Mouse (Mus musculus) hindbrain, embryonic 16.5 days (tissue): ENCODE data around the gene Sec11a. TPM values are rescaled to one million over a fixed set of nuclear protein-coding genes. Genes with fewer than 3 reads are reported as not detected.
A peak's percentile ranks its signal among the peaks of the same experiment; 100 is the strongest.

Experiments used
- ATAC-seq: fragments of 200-750 bp; cut with Nextera tagmentation; 2 replicates; pipeline ENCODE4 v1.8.0; 2017; ENCODE audit warnings: moderate TSS enrichment, moderate library complexity
- H3K27ac ChIP-seq: fragments of 300-500 bp; sonication (generic); 2 replicates; pipeline ENCODE4 v1.5.1; 2014; ENCODE audit warnings: low read depth, mild to moderate bottlenecking, control low read depth, low read length, moderate library complexity
- H3K27me3 ChIP-seq: fragments of 300-500 bp; sonication (generic); replicated peaks from 2 replicates; pipeline ENCODE4 v1.6.1; 2014; ENCODE audit warnings: low read length; ENCODE audit not compliant: control insufficient read depth, insufficient read depth
- H3K36me3 ChIP-seq: fragments of 300-500 bp; sonication (generic); 2 replicates; pipeline ENCODE4 v1.6.1; 2014; ENCODE audit warnings: mild to moderate bottlenecking, low read length, moderate library complexity, mixed read lengths; ENCODE audit not compliant: control insufficient read depth, insufficient read depth
- H3K4me1 ChIP-seq: fragments of 300-500 bp; sonication (generic); 2 replicates; pipeline ENCODE4 v1.6.1; 2014; ENCODE audit warnings: low read depth, low read length; ENCODE audit not compliant: control insufficient read depth, insufficient read depth
- H3K4me2 ChIP-seq: fragments of 300-500 bp; sonication (generic); 2 replicates; pipeline ENCODE4 v1.6.1; 2014; ENCODE audit warnings: mild to moderate bottlenecking, low read length, control low read depth, moderate library complexity
- H3K4me3 ChIP-seq: fragments of 300-500 bp; sonication (generic); 2 replicates; pipeline ENCODE4 v1.5.1; 2014; ENCODE audit warnings: mild to moderate bottlenecking, low read length, control low read depth, moderate library complexity
- H3K9ac ChIP-seq: fragments of 300-500 bp; sonication (generic); 2 replicates; pipeline ENCODE4 v1.6.1; 2014; ENCODE audit warnings: low read depth, mild to moderate bottlenecking, control low read depth, low read length, moderate library complexity
- H3K9me3 ChIP-seq: fragments of 300-500 bp; sonication (generic); 2 replicates; pipeline ENCODE4 v1.6.1; 2014; ENCODE audit warnings: mild to moderate bottlenecking, low read length, moderate library complexity; ENCODE audit not compliant: control insufficient read depth
- WGBS: fragments of 180-500 bp; shearing (Covaris S2); extraction: QIAGEN DNeasy Blood & Tissue Kit; methylation state at CpG from one replicate; pipeline ENCODE4 v1.1.7; 2014; 5-methylcytosine and 5-hydroxymethylcytosine counted together
- polyA plus RNA-seq: library from polyadenylated mRNA; unstranded; fragments of >200 nt; fragmentation: Nextera tagmentation; extraction: Ambion mirVana; gene quantifications from 2 replicates; pipeline ENCODE4 v1.2.1, GENCODE M21; 2015

Sec11a gene
- polyA plus RNA-seq, 1 experiment from 2014 or later: 164 TPM

DNA sequence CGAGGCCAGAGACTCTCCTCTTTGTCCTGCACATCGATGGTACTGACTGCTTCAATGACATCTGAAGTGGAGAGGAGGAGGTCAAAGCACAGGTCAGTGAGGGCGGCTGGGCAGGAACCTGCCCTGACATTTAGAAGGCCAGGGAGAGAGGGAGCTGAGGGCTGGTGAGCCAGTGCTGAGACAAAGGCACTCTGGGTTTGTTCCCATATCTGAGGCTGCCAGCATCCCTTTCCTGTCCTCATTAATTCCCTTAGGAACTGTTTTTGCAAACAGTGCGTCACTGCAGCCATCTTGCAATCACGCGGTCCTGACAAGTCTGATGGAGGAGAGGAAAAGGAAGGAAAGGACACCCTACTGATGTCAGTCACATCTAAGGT lies 53.8 kb downstream of the Sec11a start:
- ATAC-seq: no peak
- Histone ChIP-seq H3K4me1 (no peaks in the 10 kb centered on the region; the same call in 1 of the 2 replicates), H3K27ac (no peak overlapping the region; the same call in 1 of the 2 replicates), H3K4me3 (no peak overlapping the region), H3K9ac (no peak overlapping the region), H3K27me3 (no peaks in the 10 kb centered on the region), H3K4me2 (no peak overlapping the region), H3K9me3 (no peaks in the 10 kb centered on the region), H3K36me3 (peaks cover 27% of the 10 kb centered on the region)
- WGBS: 69% methylated on average over 6 of the region's 6 CpGs

DNA sequence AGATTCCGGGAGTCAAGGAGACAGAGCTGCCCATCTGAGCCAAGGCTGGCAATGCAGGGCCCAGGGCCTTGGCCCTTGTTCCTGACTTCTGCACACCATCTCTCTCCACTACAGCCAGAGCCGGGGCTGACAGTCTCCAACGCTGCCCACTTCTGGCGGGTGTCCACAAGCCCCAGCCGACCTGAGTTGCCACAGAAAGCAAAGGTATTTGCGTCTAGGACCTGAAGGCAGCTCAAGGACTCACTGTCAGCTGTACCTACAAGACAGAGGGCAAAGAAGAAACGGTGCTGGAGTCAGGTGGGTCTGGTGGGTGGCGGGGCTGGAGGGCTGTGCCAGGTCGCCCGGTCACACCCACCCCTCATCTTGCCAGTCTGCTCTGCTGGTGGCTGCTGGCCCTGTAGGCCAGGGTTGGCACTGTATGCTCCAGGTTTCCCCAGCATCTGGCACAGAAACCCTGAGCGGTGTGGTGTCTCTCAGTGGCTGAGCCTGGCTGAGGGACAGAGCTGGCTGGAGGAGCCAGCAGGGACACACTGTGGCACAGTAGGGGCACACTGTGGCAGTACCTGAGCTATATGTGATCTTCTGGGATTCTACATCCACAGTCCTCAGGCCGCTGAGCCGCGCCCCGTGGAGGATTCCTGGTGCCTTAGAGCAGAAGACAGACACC lies 54.4 kb downstream of the Sec11a start:
- Histone ChIP-seq H3K9me3 (no peaks in the 10 kb centered on the region), H3K4me2 (no peak overlapping the region), H3K4me3 (no peak overlapping the region), H3K36me3 (peaks cover 27% of the 10 kb centered on the region), H3K27me3 (no peaks in the 10 kb centered on the region), H3K4me1 (no peaks in the 10 kb centered on the region; the same call in 1 of the 2 replicates), H3K27ac (no peak overlapping the region; the same call in 1 of the 2 replicates), H3K9ac (no peak overlapping the region)
- no peak for ATAC-seq
- WGBS: 93% methylated on average over 15 of the region's 15 CpGs

DNA sequence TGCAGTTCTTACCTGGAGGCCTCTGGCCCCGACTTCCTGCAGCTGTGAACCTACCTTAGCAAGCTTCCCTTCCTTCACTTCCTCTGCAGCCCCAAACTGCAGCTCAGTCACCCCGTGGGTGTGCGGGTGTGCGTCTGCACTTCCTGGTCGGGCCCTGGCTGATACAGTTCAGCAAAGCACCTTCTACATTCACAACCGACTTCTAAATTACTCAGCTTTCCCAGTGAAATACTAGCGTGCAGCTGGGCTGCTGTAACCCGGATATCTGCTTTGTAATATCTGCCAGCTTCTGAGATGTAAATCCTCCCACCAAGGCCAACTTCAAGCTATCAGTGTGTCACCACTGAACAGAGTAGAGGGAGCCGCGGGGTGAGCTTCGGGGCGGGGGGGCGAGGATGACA lies 57.7 kb downstream of the Sec11a start:
- Histone ChIP-seq H3K9ac (0 out of 2 replicates have a peak overlapping the region, but pooled peaks have one; percentile 2), H3K4me3 (no peak overlapping the region), H3K9me3 (no peaks in the 10 kb centered on the region), H3K4me1 (no peaks in the 10 kb centered on the region; the same call in 1 of the 2 replicates), H3K36me3 (peaks cover 15% of the 10 kb centered on the region), H3K4me2 (no peak overlapping the region), H3K27me3 (no peaks in the 10 kb centered on the region), H3K27ac (no peak overlapping the region)
- ATAC-seq: no peak
- 87% methylated on average over 13 of the region's 13 CpGs for WGBS

DNA sequence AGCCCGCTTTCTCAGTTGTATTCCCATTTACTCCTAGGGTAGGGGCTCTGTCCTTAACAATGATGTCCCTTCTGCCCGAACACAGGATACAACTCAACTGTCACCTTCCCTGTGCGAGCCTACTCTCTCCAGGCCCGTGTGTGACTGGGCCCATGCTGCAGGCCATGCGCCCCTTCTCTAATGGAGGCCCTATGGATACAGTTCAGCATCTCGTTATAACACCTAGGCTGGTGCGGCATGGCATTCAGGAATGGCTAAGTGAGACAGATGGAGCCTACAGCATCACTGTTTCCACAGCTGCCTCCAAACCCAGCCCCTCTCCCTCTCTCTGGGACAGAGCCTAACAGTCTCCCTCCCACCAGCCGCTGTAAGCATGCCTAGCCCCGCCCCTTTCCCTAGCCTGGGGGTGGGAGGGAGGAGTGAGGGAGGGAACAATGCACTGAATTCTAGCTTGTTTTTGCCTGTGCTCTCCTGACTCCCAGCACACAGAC lies 58.5 kb downstream of the Sec11a start:
- Histone ChIP-seq H3K4me1 (no peaks in the 10 kb centered on the region; the same call in 1 of the 2 replicates), H3K36me3 (peaks cover 15% of the 10 kb centered on the region), H3K9me3 (no peaks in the 10 kb centered on the region), H3K4me3 (no peak overlapping the region), H3K9ac (no peak overlapping the region), H3K27me3 (no peaks in the 10 kb centered on the region), H3K4me2 (no peak overlapping the region), H3K27ac (peak overlapping the region; percentile 19)
- ATAC-seq: peak; percentile 72
- WGBS: 38% methylated on average over 9 of the region's 9 CpGs

DNA sequence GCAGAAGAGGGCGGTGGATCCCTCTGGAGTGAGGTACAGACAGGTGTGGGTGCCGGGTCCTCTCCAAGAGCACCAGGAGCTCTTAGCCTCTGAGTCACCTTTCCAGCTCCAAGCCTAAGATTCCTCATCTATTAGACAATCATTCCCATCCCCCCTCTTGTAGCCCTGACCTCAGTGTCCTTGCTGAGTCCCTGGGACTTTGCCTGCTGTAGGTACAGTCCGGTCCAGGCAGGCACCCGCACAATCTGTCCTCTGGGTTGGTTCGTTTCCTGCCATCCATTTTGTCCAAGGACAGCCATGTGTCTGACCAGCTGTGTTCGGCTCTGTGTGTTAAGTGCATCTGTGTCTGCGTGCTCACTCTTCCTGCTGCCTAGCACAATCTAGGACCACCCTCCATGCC lies 59.0 kb downstream of the Sec11a start:
- ATAC-seq: peak; percentile 24
- no peak overlapping the region for H3K4me3 ChIP-seq
- peaks cover 15% of the 10 kb centered on the region for H3K36me3 ChIP-seq
- no peak overlapping the region for H3K4me2 ChIP-seq
- no peaks in the 10 kb centered on the region for H3K9me3 ChIP-seq
- H3K27me3 ChIP-seq: no peaks in the 10 kb centered on the region
- H3K4me1 ChIP-seq: no peaks in the 10 kb centered on the region; the same call in 1 of the 2 replicates
- peak overlapping the region; percentile 19 for H3K27ac ChIP-seq
- H3K9ac ChIP-seq: no peak overlapping the region
- 67% methylated on average over 7 of the region's 7 CpGs for WGBS

DNA sequence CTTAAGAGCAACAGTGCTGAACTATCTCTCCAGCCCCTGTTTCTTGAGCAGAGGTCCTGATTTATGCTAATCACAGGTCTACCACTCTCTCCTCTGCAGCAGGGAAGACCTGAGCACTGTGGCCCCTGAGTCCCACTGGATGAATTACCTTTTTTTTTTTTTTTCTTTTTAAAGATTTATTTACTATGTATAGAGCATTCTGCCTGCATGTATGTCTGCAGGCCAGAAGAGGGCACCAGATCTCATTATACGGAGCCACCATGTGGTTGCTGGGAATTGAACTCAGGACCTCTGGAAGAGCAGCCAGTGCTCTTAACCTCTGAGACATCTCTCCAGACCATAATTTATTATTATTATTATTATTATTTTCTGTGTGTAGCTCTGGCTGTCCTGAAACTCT lies 61.9 kb downstream of the Sec11a start:
- Histone ChIP-seq H3K9ac (no peak overlapping the region), H3K4me1 (peaks cover 4% of the 10 kb centered on the region), H3K36me3 (peaks cover under 1% of the 10 kb centered on the region; the same call in 1 of the 2 replicates), H3K4me3 (no peak overlapping the region), H3K27me3 (no peaks in the 10 kb centered on the region), H3K9me3 (no peaks in the 10 kb centered on the region), H3K27ac (no peak overlapping the region), H3K4me2 (no peak overlapping the region)
- no peak for ATAC-seq
- WGBS: 27% methylated on average over 1 of the region's 1 CpGs

DNA sequence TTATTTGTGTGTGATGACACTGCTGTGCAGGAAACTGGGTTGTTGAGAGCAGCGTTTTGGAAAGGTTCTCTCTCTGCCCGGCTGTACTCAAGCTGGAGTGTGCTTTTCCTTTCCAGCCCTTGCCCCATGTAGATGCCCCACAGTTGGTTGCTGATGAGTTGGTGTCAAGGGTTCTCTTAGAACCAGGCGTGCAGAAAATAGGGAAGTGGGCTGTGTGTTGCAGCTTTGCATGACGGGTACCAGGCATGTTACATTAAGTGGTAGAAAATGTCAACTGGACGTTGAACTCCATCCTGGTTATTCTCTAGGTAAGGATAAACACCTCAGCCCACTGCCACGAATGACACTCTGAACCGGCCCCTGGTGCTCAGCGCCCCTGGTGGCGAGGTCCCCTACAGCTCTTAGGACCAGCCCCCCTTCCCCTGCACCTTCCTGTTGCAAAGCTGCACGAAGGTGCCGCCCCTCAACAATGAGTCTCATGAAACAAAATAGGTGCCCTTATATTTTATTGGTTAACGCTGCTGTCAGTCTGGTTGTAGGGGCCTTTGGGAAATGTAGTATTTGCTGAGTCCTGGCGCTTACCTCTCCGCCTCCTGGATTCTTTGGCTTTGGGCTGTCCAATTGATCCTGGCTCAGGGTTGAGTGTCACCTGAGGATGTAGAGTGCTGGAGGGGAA lies 64.6 kb downstream of the Sec11a start:
- no peak overlapping the region for H3K27ac ChIP-seq
- no peaks in the 10 kb centered on the region for H3K36me3 ChIP-seq
- H3K4me1 ChIP-seq: peaks cover 4% of the 10 kb centered on the region
- WGBS: 26% methylated on average over 14 of the region's 14 CpGs
- H3K4me2 ChIP-seq: peak overlapping the region; percentile 58
- no peaks in the 10 kb centered on the region for H3K9me3 ChIP-seq
- no peaks in the 10 kb centered on the region for H3K27me3 ChIP-seq
- peak overlapping the region; percentile 41; the same call in 1 of the 2 replicates for H3K9ac ChIP-seq
- peak; percentile 86 for ATAC-seq
- peak overlapping the region; percentile 26 for H3K4me3 ChIP-seq

DNA sequence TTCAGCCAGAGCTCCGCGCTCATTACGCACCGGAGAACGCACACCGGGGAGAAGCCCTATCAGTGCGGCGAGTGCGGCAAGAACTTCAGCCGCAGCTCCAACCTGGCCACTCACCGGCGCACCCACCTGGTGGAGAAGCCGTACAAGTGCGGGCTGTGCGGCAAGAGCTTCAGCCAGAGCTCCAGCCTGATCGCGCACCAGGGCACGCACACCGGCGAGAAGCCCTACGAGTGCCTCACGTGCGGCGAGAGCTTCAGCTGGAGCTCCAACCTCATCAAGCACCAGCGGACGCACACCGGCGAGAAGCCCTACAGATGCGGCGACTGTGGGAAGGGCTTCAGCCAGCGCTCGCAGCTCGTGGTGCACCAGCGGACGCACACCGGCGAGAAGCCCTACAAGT lies 71.9 kb downstream of the Sec11a start:
- H3K27me3 ChIP-seq: no peaks in the 10 kb centered on the region
- H3K9ac ChIP-seq: no peak overlapping the region
- H3K27ac ChIP-seq: no peak overlapping the region
- peaks cover 36% of the 10 kb centered on the region for H3K36me3 ChIP-seq
- no peak overlapping the region for H3K4me2 ChIP-seq
- H3K4me3 ChIP-seq: no peak overlapping the region
- no peak for ATAC-seq
- 31% methylated on average over 37 of the region's 37 CpGs for WGBS
- no peaks in the 10 kb centered on the region for H3K4me1 ChIP-seq
- no peaks in the 10 kb centered on the region for H3K9me3 ChIP-seq

DNA sequence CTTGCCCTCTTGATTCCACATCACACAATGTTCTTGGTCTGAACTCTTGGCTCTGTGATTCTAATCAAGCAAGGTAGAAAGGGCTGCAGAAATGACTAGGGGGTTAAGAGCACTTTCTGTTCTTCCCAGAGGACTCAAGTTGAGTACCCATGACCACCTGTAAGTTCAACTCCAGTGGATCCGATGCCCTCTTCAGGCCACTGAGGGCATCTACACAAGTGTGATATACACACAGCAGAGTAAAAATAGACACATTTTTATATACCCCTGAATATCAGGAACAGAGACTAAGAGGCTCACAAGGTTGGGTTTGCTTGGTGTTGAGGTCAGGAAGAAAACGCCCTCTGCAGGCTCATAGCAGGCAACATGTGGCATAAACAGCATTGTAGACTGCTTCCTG lies 73.9 kb downstream of the Sec11a start:
- peaks cover 39% of the 10 kb centered on the region for H3K36me3 ChIP-seq
- H3K4me2 ChIP-seq: no peak overlapping the region
- H3K9me3 ChIP-seq: no peaks in the 10 kb centered on the region
- H3K27me3 ChIP-seq: no peaks in the 10 kb centered on the region
- WGBS: 98% methylated on average over 2 of the region's 2 CpGs
- no peaks in the 10 kb centered on the region for H3K4me1 ChIP-seq
- no peak overlapping the region for H3K9ac ChIP-seq
- ATAC-seq: no peak
- no peak overlapping the region for H3K4me3 ChIP-seq
- H3K27ac ChIP-seq: no peak overlapping the region
